Mouse (Mus musculus): ENCODE results near the gene Parm1. TPM values are rescaled to one million over a fixed set of nuclear protein-coding genes. Genes with fewer than 3 reads are reported as not detected.
A peak's percentile ranks its signal among the peaks of the same experiment; 100 is the strongest.

Parm1 gene
- total and polyA plus RNA-seq, 2 experiments from 2014 or later: 8.8 to 13.1 TPM

DNA sequence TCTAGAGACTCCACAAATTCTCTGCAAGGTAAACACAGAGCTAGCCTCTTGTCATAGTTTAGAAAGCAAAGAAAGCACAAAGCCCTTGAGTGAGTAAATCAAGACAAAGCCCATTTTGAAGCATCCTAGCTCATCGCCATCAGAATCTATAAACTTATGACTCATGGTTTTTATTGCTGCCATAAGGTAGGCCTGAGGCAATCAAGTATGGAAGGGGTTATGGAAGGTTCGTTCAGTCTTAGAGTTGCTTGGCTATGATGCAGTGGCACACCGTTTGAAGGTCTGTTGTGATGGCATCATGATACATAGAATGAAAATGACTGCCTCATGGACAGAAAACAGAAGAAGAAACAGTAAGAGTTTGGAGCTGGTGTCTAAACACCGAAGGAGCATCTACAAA lies 133.9 kb downstream of the Parm1 start:
- DNase-seq (ENCODE audit: low spot score): no peak
- Histone ChIP-seq H3K4me3 (ENCODE audit: low read depth, low read length) (no peak overlapping the region), H3K9me3 (ENCODE audit: low read length) (no peaks in the 10 kb centered on the region), H3K27ac (ENCODE audit: low read depth, low read length) (no peak overlapping the region), H3K9ac (replicated peaks; ENCODE audit: low read length, poor library complexity, severe bottlenecking) (no peak overlapping the region), H3K36me3 (ENCODE audit: insufficient read depth, low read length) (no peaks in the 10 kb centered on the region), H3K4me1 (ENCODE audit: insufficient read depth, low read length) (no peaks in the 10 kb centered on the region), H3K4me2 (ENCODE audit: low read depth, low read length, poor library complexity, severe bottlenecking) (no peak overlapping the region), H3K27me3 (ENCODE audit: insufficient read depth, low read length) (no peaks in the 10 kb centered on the region)
- no peak for ATAC-seq (ENCODE audit: low FRiP score)
- WGBS: 95% methylated on average over 4 of the region's 4 CpGs
- TF ChIP-seq CTCF (IDR thresholded peaks at IDR 0.05): no peak

GRCm38 (mm10) chr5:91653061-91653915 lies 135.9 kb downstream of the Parm1 start:
- ATAC-seq (ENCODE audit: low FRiP score) (no peak), DNase-seq (ENCODE audit: low spot score) (no peak)
- Histone ChIP-seq H3K36me3 (ENCODE audit: insufficient read depth, low read length) (no peaks in the 10 kb centered on the region), H3K4me3 (ENCODE audit: low read depth, low read length) (no peak overlapping the region), H3K9me3 (ENCODE audit: low read length) (no peaks in the 10 kb centered on the region), H3K27me3 (ENCODE audit: insufficient read depth, low read length) (no peaks in the 10 kb centered on the region), H3K4me1 (ENCODE audit: insufficient read depth, low read length) (no peaks in the 10 kb centered on the region), H3K27ac (ENCODE audit: low read depth, low read length) (no peak overlapping the region), H3K9ac (replicated peaks; ENCODE audit: low read length, poor library complexity, severe bottlenecking) (no peak overlapping the region), H3K4me2 (ENCODE audit: low read depth, low read length, poor library complexity, severe bottlenecking) (no peak overlapping the region)
- 82% methylated on average over 14 of the region's 14 CpGs for WGBS
- TF ChIP-seq CTCF (IDR thresholded peaks at IDR 0.05): no peak

- Histone ChIP-seq H3K4me2 (ENCODE audit: low read depth, low read length, poor library complexity, severe bottlenecking) (no peak overlapping the region), H3K36me3 (ENCODE audit: insufficient read depth, low read length) (no peaks in the 10 kb centered on the region), H3K27ac (ENCODE audit: low read depth, low read length) (no peak overlapping the region), H3K9ac (replicated peaks; ENCODE audit: low read length, poor library complexity, severe bottlenecking) (no peak overlapping the region), H3K9me3 (ENCODE audit: low read length) (no peaks in the 10 kb centered on the region), H3K27me3 (ENCODE audit: insufficient read depth, low read length) (no peaks in the 10 kb centered on the region), H3K4me3 (ENCODE audit: low read depth, low read length) (no peak overlapping the region), H3K4me1 (ENCODE audit: insufficient read depth, low read length) (no peaks in the 10 kb centered on the region)
- no peak for ATAC-seq (ENCODE audit: low FRiP score)
- 86% methylated on average over 3 of the region's 3 CpGs for WGBS
- TF ChIP-seq CTCF (IDR thresholded peaks at IDR 0.05): no peak
- DNase-seq (ENCODE audit: low spot score): no peak
These were observed 137.1 kb downstream of the Parm1 start for GRCm38 (mm10) chr5:91654331-91655048.

DNA sequence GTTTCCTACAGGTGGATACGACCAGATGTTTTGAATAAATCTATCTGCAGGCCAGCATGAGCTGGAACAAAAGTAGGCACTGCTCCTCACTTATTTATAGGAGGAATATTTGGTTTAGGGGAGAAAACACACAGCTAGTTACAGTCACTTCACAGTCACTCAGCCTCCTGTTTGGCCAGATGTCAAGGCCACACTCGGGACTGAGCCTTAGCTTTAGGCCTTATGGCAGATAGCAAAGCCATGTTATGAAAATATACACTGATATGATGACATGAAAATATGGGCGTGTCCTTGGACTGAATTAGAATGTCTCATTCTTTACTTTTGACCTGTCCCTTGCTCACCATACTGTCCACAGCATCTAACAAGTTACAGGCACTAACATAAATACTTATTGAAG lies 137.8 kb downstream of the Parm1 start:
- WGBS: 68% methylated on average over 3 of the region's 3 CpGs
- no peak for TF ChIP-seq CTCF (IDR thresholded peaks at IDR 0.05)
- no peak overlapping the region for H3K4me2 ChIP-seq (ENCODE audit: low read depth, low read length, poor library complexity, severe bottlenecking)
- no peaks in the 10 kb centered on the region for H3K36me3 ChIP-seq (ENCODE audit: insufficient read depth, low read length)
- DNase-seq (ENCODE audit: low spot score) (no peak), ATAC-seq (ENCODE audit: low FRiP score) (no peak)
- no peaks in the 10 kb centered on the region for H3K9me3 ChIP-seq (ENCODE audit: low read length)
- H3K4me3 ChIP-seq (ENCODE audit: low read depth, low read length): no peak overlapping the region
- no peaks in the 10 kb centered on the region for H3K27me3 ChIP-seq (ENCODE audit: insufficient read depth, low read length)
- H3K9ac ChIP-seq (replicated peaks; ENCODE audit: low read length, poor library complexity, severe bottlenecking): no peak overlapping the region
- no peak overlapping the region for H3K27ac ChIP-seq (ENCODE audit: low read depth, low read length)
- H3K4me1 ChIP-seq (ENCODE audit: insufficient read depth, low read length): no peaks in the 10 kb centered on the region

- no peak for TF ChIP-seq CTCF (IDR thresholded peaks at IDR 0.05)
- Histone ChIP-seq H3K4me2 (ENCODE audit: low read depth, low read length, poor library complexity, severe bottlenecking) (no peak overlapping the region), H3K36me3 (ENCODE audit: insufficient read depth, low read length) (no peaks in the 10 kb centered on the region), H3K4me1 (ENCODE audit: insufficient read depth, low read length) (no peaks in the 10 kb centered on the region), H3K27me3 (ENCODE audit: insufficient read depth, low read length) (no peaks in the 10 kb centered on the region), H3K4me3 (ENCODE audit: low read depth, low read length) (no peak overlapping the region), H3K9ac (replicated peaks; ENCODE audit: low read length, poor library complexity, severe bottlenecking) (no peak overlapping the region), H3K9me3 (ENCODE audit: low read length) (no peaks in the 10 kb centered on the region), H3K27ac (ENCODE audit: low read depth, low read length) (no peak overlapping the region)
- no peak for ATAC-seq (ENCODE audit: low FRiP score)
- DNase-seq (ENCODE audit: low spot score): no peak
- WGBS: 88% methylated on average over 1 of the region's 1 CpGs
These were observed 145.3 kb downstream of the Parm1 start for GRCm38 (mm10) chr5:91662715-91663114.

- TF ChIP-seq CTCF (IDR thresholded peaks at IDR 0.05): no peak
- no peak for DNase-seq (ENCODE audit: low spot score)
- WGBS: 27% methylated on average over 4 of the region's 4 CpGs
- Histone ChIP-seq H3K27me3 (ENCODE audit: insufficient read depth, low read length) (no peaks in the 10 kb centered on the region), H3K9ac (replicated peaks; ENCODE audit: low read length, poor library complexity, severe bottlenecking) (no peak overlapping the region), H3K4me2 (ENCODE audit: low read depth, low read length, poor library complexity, severe bottlenecking) (no peak overlapping the region), H3K4me3 (ENCODE audit: low read depth, low read length) (no peak overlapping the region), H3K27ac (ENCODE audit: low read depth, low read length) (no peak overlapping the region), H3K36me3 (ENCODE audit: insufficient read depth, low read length) (no peaks in the 10 kb centered on the region), H3K4me1 (ENCODE audit: insufficient read depth, low read length) (no peaks in the 10 kb centered on the region), H3K9me3 (ENCODE audit: low read length) (no peaks in the 10 kb centered on the region)
- ATAC-seq (ENCODE audit: low FRiP score): peak; percentile 68
These were observed 149.7 kb downstream of the Parm1 start for GRCm38 (mm10) chr5:91667127-91667526.

All from midbrain, postnatal 0 days (tissue).